Comparison of ENCODE assay signal across 16 mouse cellular contexts in genomic region chr5:97002336-97002735, GRCm38 (mm10). TPM values are rescaled to one million over a fixed set of nuclear protein-coding genes. Genes with fewer than 3 reads are reported as not detected.
DNase-seq lines count a peak whose midpoint lies in the region; ATAC-seq and TF ChIP-seq lines count a peak whose summit lies in the region.
"Had no signal": no experiment of that assay in that cellular context is flagged by ENCODE, and none has a peak within 500 bp of the region (broad histone marks: within the 10 kb centered on the region; RNA-seq: fewer than 3 reads in every experiment).

No protein-coding gene starts in this region.

- peaks cover 8% of the 10 kb centered on the region; the same call in 1 of the 2 replicates for H3K27me3 ChIP-seq in heart, embryonic 11.5 days (ENCODE audit: control insufficient read depth, insufficient read depth, low read length)
- no peaks in the 10 kb centered on the region for H3K27me3 ChIP-seq in megakaryocyte, embryonic 14.5 days (replicated peaks)
- H3K27me3 ChIP-seq: embryonic facial prominence, embryonic 15.5 days; hindbrain, embryonic 12.5 days; stomach, embryonic 15.5 days had no signal

- no peak overlapping the region for H3K4me3 ChIP-seq in heart, embryonic 11.5 days (ENCODE audit: low read depth, low read length)
- peak overlapping the region; percentile 98 for H3K4me3 ChIP-seq in megakaryocyte, embryonic 14.5 days (replicated peaks)
- no peak overlapping the region for H3K4me3 ChIP-seq in macrophage (ENCODE audit: inconsistent target)
- H3K4me3 ChIP-seq in lung, adult 2 months (replicated peaks; ENCODE audit: extremely low read depth, low read depth, low read length), result no peak overlapping the region
- H3K4me3 ChIP-seq: embryonic facial prominence, embryonic 15.5 days; heart, adult 2 months; hindbrain, embryonic 12.5 days; stomach, embryonic 15.5 days had no signal

- 64% methylated on average over 5 of the region's 5 CpGs for WGBS in heart, embryonic 11.5 days (ENCODE audit: insufficient replicate concordance)
- WGBS in macrophage (ENCODE audit: missing documents), result 37% methylated on average over 5 of the region's 5 CpGs
- WGBS in lung, adult 2 months, result 57% methylated on average over 5 of the region's 5 CpGs

- H3K36me3 ChIP-seq in heart, embryonic 11.5 days (ENCODE audit: control insufficient read depth, insufficient read depth, low read length), result no peaks in the 10 kb centered on the region
- H3K36me3 ChIP-seq in megakaryocyte, embryonic 14.5 days (replicated peaks; ENCODE audit: low read length), result peaks cover 74% of the 10 kb centered on the region
- H3K36me3 ChIP-seq in macrophage (ENCODE audit: inconsistent target), result no peaks in the 10 kb centered on the region
- H3K36me3 ChIP-seq: embryonic facial prominence, embryonic 15.5 days; hindbrain, embryonic 12.5 days; stomach, embryonic 15.5 days had no signal

- no peak for TF ChIP-seq CTCF in lung, adult 2 months (IDR thresholded peaks at IDR 0.05; ENCODE audit: insufficient read depth, low read length)

- peaks cover 93% of the 10 kb centered on the region for H3K79me2 ChIP-seq in macrophage (ENCODE audit: inconsistent target)

- H3K9me3 ChIP-seq in heart, embryonic 11.5 days (replicated peaks; ENCODE audit: control insufficient read depth, low read length), result no peaks in the 10 kb centered on the region
- H3K9me3 ChIP-seq in megakaryocyte, embryonic 14.5 days, result no peaks in the 10 kb centered on the region
- H3K9me3 ChIP-seq: embryonic facial prominence, embryonic 15.5 days; hindbrain, embryonic 12.5 days; stomach, embryonic 15.5 days had no signal

- H3K4me1 ChIP-seq in heart, embryonic 11.5 days (ENCODE audit: control insufficient read depth, insufficient read depth, low read length), result peaks cover 5% of the 10 kb centered on the region; the same call in 1 of the 2 replicates
- peaks cover 71% of the 10 kb centered on the region for H3K4me1 ChIP-seq in megakaryocyte, embryonic 14.5 days
- peaks cover 9% of the 10 kb centered on the region for H3K4me1 ChIP-seq in lung, adult 2 months (ENCODE audit: control insufficient read depth, insufficient read depth, low read length)

- no peak for ATAC-seq in heart, embryonic 11.5 days (replicated peaks; ENCODE audit: insufficient number of reproducible peaks, low FRiP score, low TSS enrichment)
- ATAC-seq in megakaryocyte, adult 5-6 weeks (ENCODE audit: poor library complexity, severe bottlenecking), result no peak
- ATAC-seq in hematopoietic stem cell, adult 5-6 weeks (replicated peaks in 1 of 2; ENCODE audit: insufficient read depth in 1 of 2, low FRiP score in 2 of 2, low TSS enrichment in 1 of 2, low read depth in 1 of 2, poor library complexity in 2 of 2, severe bottlenecking in 2 of 2), result 0 out of 4 replicates have a peak, but pooled peaks have one; percentile 3 to 15
- ATAC-seq: forebrain, embryonic 14.5 days had no signal

- no peak overlapping the region for H3K27ac ChIP-seq in heart, embryonic 11.5 days (ENCODE audit: low read depth, low read length)
- 0 out of 2 replicates have a peak overlapping the region, but pooled peaks have one; percentile 8 for H3K27ac ChIP-seq in macrophage
- H3K27ac ChIP-seq: embryonic facial prominence, embryonic 15.5 days; heart, adult 2 months; hindbrain, embryonic 12.5 days; stomach, embryonic 15.5 days had no signal

- no peak overlapping the region for H3K9ac ChIP-seq in heart, embryonic 11.5 days (ENCODE audit: low read depth, low read length)
- H3K9ac ChIP-seq: embryonic facial prominence, embryonic 15.5 days; hindbrain, embryonic 12.5 days; stomach, embryonic 15.5 days had no signal

- DNase-seq in heart, adult 9 months (ENCODE audit: low spot score in 2 of 2), result no peak
- no peak for DNase-seq in lung, adult 18-20 months
- DNase-seq in lung, adult 2 months, result no peak
- DNase-seq: adrenal gland, adult 8-10 months; cerebellum, adult 8-10 months; heart, adult 2 months; thymus, postnatal 14 days had no signal

- peak overlapping the region; percentile 23; the same call in 1 of the 2 replicates for H3K4me2 ChIP-seq in heart, embryonic 11.5 days
- H3K4me2 ChIP-seq: embryonic facial prominence, embryonic 15.5 days; hindbrain, embryonic 12.5 days; stomach, embryonic 15.5 days had no signal

- no peak for TF ChIP-seq POLR2A in lung, adult 2 months (IDR thresholded peaks at IDR 0.05; ENCODE audit: borderline replicate concordance, extremely low read depth, low read depth, low read length)

RNA-seq across cellular contexts. Expression of gene Bmp2k, which starts 4.8 kb away (rescaled TPM):
- 10.0 and 12.7 TPM in 2 replicates for polyA plus RNA-seq in heart, embryonic 11.5 days (2014; fragmentation: Nextera tagmentation; extraction: Ambion mirVana)
- polyA plus RNA-seq in megakaryocyte, embryonic 14.5 days (2012; ENCODE audit: insufficient read depth, low replicate concordance), result 11.6 and 15.5 TPM in 2 replicates
- 67.8 and 74.8 TPM in 2 replicates for total RNA-seq in megakaryocyte, adult 5-6 weeks (2015)
- 33.7 and 43.9 TPM in 2 replicates for total RNA-seq in megakaryocyte, adult 5-6 weeks (2017)
- 24.8 and 25.0 TPM in 2 replicates for total RNA-seq in hematopoietic stem cell, adult 5-6 weeks (2017)
- 10 to 100 TPM; 26.5 to 99.2 (median 48.9) TPM for total RNA-seq in macrophage (2018; cell fraction: chromatin; rRNA removed)
- total RNA-seq in macrophage (2018; cell fraction: cytosol; rRNA removed), result 10 to 100 TPM; 26.3 to 61.1 (median 41.1) TPM
- total RNA-seq in macrophage (2018; cell fraction: nucleus; rRNA removed), result 10 to 100 TPM; 29.2 to 88.9 (median 46.5) TPM
- polyA plus RNA-seq in macrophage (2018), result 22.1 to 36.8 TPM (median 22.3 TPM) in 3 replicates
- 9.1 and 11.6 TPM in 2 replicates for polyA plus RNA-seq in lung, adult 2 months (2012; rRNA removed)

Comparison
In these comparisons a context has a peak if more than half of its experiments do, and no peak if none do; other contexts are left out.
1. ATAC-seq: peak in hematopoietic stem cell, adult 5-6 weeks (2 of 2); none in heart, embryonic 11.5 days (single experiment) and megakaryocyte, adult 5-6 weeks (single experiment).